Mouse (Mus musculus) hematopoietic stem cell, adult 5-6 weeks (primary cell): ENCODE measurements around the gene Numbl. TPM values are rescaled to one million over a fixed set of nuclear protein-coding genes. Genes with fewer than 3 reads are reported as not detected.
A peak's percentile ranks its signal among the peaks of the same experiment; 100 is the strongest.

Source experiments
- ATAC-seq, 2 experiments: fragments of 125-278 bp in 1 of 2; replicated peaks in 1 of 2; 2 replicates each; pipeline ENCODE4 v1.8.0; 2016 to 2017; ENCODE audit warnings: inconsistent platforms in 2 of 2, mild to moderate bottlenecking in 2 of 2, moderate number of reproducible peaks in 2 of 2, low read depth in 1 of 2, moderate TSS enrichment in 1 of 2; ENCODE audit not compliant: low FRiP score in 2 of 2, poor library complexity in 2 of 2, severe bottlenecking in 2 of 2, insufficient read depth in 1 of 2, low TSS enrichment in 1 of 2
- total RNA-seq: library from RNA; stranded (forward); fragments of 172-1452, 232-1000 nt; gene quantifications from 2 replicates; pipeline ENCODE4 v1.2.3, GENCODE M21; 2017

Numbl gene
- total RNA-seq, 1 experiment from 2014 or later, result 1.6 TPM

- peak; percentile 54 for ATAC-seq
Measured at GRCm38 (mm10) chr7:27329326-27329947, 71.2 kb downstream of the Numbl start.

- no peak for ATAC-seq
Measured at GRCm38 (mm10) chr7:27329981-27330380, 71.7 kb downstream of the Numbl start.

- peak; percentile 54 to 59 for ATAC-seq
Measured at GRCm38 (mm10) chr7:27330709-27331540, 72.7 kb downstream of the Numbl start.

GRCm38 (mm10) chr7:27331541-27331851 lies 73.3 kb downstream of the Numbl start:
- ATAC-seq, result no peak

Other genes with a start within 250 kb of the Numbl start
- gene Cyp2a12, start 229.4 kb upstream of the Numbl start, total RNA-seq, result not detected in 2 replicates
- gene Cyp2f2, start 138.5 kb upstream of the Numbl start, total RNA-seq, result not detected in 2 replicates
- not detected in 2 replicates for gene Cyp2t4, start 104.7 kb upstream of the Numbl start, total RNA-seq
- gene Egln2, start 91.6 kb upstream of the Numbl start, total RNA-seq, result 21.0 and 24.1 TPM in 2 replicates
- gene Rab4b, start 79.5 kb upstream of the Numbl start, total RNA-seq, result 15.4 and 21.1 TPM in 2 replicates
- gene Gm21983, start 77.3 kb upstream of the Numbl start, total RNA-seq, result not detected in 2 replicates
- not detected in 2 replicates for gene Mia, start 77.3 kb upstream of the Numbl start, total RNA-seq
- gene BC024978, start 62.7 kb upstream of the Numbl start, total RNA-seq, result 1.9 and 3.5 TPM in 2 replicates
- 77.9 and 95.9 TPM in 2 replicates for gene Snrpa, start 62.2 kb upstream of the Numbl start, total RNA-seq
- 8.1 and 10.7 TPM in 2 replicates for gene Itpkc, start 29.8 kb upstream of the Numbl start, total RNA-seq
- gene Coq8b, start 25.4 kb upstream of the Numbl start, total RNA-seq, result 9.4 and 13.8 TPM in 2 replicates
- gene Ltbp4, start 79.3 kb downstream of the Numbl start, total RNA-seq, result 1.9 TPM in 1 of 2 replicates, not detected in the other
- gene Shkbp1, start 97.6 kb downstream of the Numbl start, total RNA-seq, result 15.8 and 22.4 TPM in 2 replicates
- not detected in 2 replicates for gene Gm20479, start 99.0 kb downstream of the Numbl start, total RNA-seq
- 0.31 TPM in 1 of 2 replicates, not detected in the other for gene Sptbn4, start 189.3 kb downstream of the Numbl start, total RNA-seq
- 20.4 and 31.7 TPM in 2 replicates for gene Blvrb, start 189.5 kb downstream of the Numbl start, total RNA-seq
- gene Sertad3, start 215.3 kb downstream of the Numbl start, total RNA-seq, result 9.7 and 16.8 TPM in 2 replicates
- gene Sertad1, start 228.5 kb downstream of the Numbl start, total RNA-seq, result 23.3 and 25.8 TPM in 2 replicates
- gene Prx, start 240.9 kb downstream of the Numbl start, total RNA-seq, result 1.1 and 1.5 TPM in 2 replicates